Mouse (Mus musculus) B cell, adult 62 days (primary cell): ENCODE results near the gene Rnaseh2b. TPM values are rescaled to one million over a fixed set of nuclear protein-coding genes. Genes with fewer than 3 reads are reported as not detected.

ENCODE experiments used
- total RNA-seq: library from RNA; stranded (reverse); gene quantifications from 4 replicates; pipeline ENCODE4 v1.2.4, GENCODE M21; 2023

Rnaseh2b gene
- 12.6 to 16.1 TPM (median 15.7 TPM) in 4 replicates for total RNA-seq

GRCm38 (mm10) chr14:62292488-62293339 lies at the start of gene Rnaseh2b, which contains the start of gene Dleu7:
TSS of gene Rnaseh2b (plus strand) at chr14:62292589.
TSS of gene Dleu7 (minus strand) at chr14:62293047.

Other genes starting within 250 kb of the Rnaseh2b start
- gene Dleu7, start 458 bp downstream of the Rnaseh2b start, total RNA-seq: not detected in 4 replicates
- not detected in 4 replicates for gene Gucy1b2, start 163.7 kb downstream of the Rnaseh2b start, total RNA-seq